Mouse (Mus musculus): ENCODE data around the gene Asb2.

The Asb2 gene

DNA sequence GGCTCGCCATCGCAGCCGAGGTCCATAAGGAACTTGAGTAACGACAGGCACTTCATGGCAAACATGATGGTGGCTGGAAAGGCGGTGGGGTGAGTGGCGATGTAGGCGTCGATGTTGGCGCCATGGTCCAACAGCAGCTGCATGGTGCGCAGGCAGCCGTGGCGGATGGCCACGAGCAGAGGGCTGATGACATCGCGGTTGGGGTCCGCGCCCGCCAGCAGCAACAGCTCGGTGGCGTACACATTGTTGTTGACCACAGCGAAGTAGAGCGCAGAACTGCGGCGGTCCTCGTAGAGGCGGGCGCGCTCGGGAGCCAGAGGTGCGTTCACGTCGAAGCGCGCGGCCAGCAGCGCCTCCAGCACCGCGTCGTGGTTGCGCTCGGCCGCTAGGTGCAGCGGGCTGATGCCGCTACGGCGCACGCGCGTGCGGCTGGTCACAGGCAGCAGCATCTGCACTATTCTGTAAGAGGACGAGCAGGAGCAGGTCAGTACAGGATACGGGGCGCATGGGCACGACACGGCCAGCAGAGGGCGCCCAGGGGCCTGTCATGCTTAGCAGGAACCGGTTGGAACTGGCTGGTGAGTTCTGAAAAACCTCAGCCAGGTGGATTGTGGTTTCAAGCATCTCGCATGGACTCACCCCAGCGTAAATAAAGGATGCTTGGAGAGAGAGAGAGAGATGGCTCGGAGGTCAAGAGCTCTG lies 30.5 kb downstream of the Asb2 start:
- peak; percentile 44 for DNase-seq (ENCODE audit: low read depth, low spot score)

DNA sequence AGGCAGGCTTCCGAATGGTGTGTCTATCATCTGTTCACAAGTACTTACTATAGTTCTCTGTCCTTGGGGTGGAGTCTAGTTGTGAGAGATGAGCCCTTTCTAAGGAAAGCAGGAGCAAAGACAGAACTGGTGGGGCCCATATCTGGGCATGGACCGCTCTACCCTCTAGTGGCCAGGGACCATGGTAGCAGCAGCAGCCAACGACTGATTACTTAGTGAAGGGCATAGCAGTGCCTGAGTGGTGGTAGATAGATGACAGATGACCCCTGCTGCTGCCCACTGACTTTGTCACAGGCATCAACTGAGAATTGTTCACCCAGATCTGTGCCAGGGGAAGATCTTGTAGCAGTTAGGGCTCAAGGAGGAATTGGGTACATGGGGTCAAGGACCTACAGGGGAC lies 33.0 kb downstream of the Asb2 start:
- no peak for DNase-seq (ENCODE audit: low read depth, low spot score)

DNA sequence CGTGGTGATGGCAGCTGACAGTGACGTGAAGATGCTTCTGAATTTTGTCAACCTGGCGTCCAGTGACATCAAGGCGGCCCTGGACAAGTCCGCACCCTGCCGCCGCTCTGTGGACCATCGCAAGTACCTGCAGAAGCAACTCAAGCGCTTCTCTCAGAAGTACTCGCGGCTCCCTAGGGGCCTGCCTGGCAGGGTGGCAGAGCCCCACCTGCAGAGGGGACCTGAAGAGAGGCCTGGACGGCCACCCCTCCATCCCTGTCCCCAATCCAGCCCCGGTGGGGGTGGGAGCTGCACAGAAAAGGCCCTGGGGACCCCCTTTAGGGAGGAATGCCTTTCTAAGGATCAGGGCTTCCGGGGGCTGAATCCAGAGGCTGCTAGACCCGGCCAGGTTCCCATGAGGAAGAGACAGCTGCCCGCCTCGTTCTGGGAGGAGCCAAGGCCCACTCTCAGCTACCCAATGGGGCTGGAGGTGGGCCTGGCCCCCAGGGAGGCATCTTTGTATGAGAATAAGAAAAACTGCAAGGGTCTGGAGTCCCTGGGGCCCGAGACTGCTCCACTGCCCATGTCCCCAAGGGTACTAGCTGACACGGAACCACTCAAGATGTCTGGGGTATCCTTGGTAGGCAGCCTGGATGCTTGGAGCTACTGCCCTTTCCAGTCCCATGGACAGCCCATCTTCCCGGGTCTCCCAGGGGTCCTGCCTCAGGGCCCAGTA lies 39.8 kb downstream of the Asb2 start:
- no peak for DNase-seq (ENCODE audit: low read depth, low spot score)

DNA sequence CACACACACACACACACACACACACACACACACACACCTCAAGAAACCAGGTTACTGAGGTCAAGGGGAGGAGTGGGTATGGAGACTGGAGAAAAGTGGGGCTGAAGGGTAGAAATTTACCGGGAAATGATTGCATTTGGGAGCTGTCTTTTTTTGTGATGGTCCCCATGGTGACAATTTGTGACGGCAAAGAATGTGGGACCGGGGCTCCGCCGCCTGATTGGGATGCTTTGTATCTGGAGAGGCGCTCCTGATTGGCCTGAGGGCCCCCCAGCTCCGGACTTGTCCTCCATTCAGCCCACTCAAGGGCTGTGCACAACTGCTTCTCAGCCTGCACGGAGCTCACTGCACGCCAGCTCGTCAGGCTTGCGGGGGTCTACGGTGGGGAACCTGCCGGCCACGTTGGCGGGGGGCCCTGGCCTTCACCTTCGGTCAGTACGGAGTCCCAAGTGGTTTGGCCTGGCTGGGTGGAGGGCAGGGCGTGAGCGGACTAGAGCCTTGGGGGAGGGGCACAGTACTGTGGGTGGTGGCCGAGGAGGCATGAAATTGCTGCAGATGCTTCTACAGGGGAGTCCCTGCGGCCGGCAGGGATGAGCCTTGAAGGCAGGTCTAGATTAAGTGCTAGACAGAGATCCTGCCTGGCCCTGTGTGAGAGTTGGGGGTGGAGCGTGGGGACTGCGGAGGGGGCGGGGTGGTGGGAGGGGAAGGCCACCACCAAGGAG lies 41.0 kb downstream of the Asb2 start:
- no peak for DNase-seq (ENCODE audit: low read depth, low spot score)

DNA sequence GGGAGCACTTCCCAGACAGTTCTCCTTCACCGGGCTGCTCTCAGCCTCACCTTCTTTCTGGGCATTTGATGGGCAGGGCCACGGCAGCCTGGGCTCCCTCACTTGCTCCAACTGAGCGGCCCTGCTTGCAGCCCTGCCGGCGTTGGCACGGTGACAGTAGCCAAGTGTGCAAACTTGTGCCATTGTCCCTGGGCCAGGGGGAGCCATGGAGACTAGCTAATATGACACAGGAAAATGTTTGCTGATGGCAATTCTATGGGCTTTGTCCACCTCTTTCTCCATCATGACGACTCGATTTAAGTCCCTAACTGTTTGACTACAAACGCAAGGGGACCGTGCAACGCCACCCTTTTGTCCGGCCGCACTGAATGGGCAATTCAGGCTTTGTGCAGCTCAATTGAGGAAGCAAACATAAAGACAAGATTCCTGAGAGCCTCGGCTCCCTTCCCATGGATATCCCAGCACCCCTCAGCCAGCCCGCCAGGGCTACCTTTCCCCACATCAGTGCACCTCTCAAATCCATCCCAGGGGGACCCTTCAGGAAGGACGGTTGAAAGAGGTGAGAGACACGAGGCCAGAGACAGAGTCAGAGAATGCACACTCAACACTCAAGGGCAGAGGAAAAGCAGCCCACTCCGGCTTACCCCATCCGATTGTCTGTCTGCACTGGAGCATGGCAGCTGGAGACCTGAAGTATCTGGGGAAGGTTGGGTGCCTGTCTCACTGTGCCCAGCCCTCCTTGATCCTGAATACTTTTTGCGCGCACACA lies 41.7 kb downstream of the Asb2 start:
- DNase-seq (ENCODE audit: low read depth, low spot score), result no peak

DNA sequence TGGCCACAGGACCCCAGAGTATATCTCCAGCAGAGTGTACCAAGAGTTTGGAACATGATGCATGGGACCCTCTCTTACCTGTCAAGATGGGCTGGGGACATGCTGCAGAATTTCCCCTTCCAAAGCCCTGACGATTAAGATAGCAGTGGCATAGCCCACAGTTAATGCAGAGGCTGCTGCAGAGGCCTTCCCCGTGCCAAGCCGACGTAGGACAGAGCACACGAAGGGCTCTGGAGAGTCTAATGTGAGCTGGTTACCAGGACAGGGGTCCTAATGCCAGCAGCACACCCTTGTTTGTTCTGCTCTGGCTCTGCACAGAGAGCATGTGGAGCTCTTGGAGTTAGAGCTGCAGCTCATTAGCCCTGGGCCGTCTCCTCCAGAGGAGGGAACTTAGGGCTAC lies 42.5 kb downstream of the Asb2 start:
- DNase-seq (ENCODE audit: low read depth, low spot score), result no peak

DNA sequence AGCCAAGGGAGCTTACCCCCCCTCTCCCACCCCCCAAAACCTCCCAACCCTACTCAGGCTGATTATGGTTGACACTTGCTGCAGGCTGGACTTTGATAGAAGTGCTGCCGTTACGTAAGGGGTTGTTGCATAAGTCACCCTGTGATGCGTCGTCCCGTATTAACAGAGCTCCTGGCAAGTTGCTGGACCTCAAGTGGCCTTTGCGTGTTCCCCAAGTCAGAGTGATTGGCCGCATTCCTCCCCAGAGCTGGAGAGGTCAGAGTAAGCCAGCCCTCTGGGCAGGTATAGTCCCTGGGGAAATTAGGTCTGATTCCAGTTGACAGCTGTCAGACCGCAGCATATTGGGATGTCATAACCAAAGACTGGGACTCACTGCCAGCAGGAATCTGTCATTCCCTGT lies 43.9 kb downstream of the Asb2 start:
- no peak for DNase-seq (ENCODE audit: low read depth, low spot score)

DNA sequence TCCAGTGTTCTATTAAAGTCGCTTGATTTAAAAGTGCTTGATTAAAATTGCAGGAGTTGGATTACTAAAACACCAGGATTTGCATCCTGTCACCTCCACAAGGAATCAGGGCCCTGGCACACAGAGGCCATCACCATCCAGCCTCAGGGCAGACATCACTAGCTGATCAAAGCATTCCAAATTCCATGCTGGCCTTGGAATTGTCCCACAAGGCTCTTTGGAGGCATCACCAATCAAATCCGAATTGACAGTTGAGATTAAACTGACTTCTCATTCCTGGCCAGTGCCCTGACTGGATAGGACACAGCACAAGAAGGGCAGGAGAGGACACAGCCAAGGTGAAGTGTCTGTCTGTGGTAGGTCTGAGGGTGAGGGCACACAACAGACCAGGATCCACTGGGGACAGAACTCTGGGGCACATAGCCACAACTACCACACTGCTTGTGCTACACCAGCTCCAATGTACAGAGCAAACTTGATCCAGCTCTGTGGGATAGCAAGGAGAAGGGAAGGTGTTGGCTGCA lies 45.0 kb downstream of the Asb2 start, which contains the start of gene Fam181a:
TSS of gene Fam181a (plus strand) at position 232 of the 524 bp plus-strand sequence.
- DNase-seq (ENCODE audit: low read depth, low spot score), result no peak

DNA sequence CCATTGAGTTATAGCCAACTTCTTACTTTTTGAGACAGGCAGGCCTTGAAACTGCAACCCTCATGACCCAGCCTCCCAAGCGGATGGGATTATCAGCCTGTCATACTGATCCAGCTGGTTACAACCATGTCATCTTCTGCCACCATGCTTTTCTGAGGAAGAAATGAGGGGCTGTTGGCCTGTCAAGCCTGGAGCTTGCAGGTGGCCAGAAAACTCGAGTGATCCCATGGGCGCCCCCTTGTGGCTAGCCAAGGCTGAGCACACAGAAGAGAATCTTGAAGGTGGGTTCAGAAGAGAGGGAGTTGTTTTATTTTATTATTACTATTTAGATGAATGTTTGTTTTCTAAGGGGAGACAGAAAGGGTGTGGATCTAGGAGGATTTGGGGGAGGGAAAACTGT lies 49.1 kb downstream of the Asb2 start:
- DNase-seq (ENCODE audit: low read depth, low spot score), result no peak

DNA sequence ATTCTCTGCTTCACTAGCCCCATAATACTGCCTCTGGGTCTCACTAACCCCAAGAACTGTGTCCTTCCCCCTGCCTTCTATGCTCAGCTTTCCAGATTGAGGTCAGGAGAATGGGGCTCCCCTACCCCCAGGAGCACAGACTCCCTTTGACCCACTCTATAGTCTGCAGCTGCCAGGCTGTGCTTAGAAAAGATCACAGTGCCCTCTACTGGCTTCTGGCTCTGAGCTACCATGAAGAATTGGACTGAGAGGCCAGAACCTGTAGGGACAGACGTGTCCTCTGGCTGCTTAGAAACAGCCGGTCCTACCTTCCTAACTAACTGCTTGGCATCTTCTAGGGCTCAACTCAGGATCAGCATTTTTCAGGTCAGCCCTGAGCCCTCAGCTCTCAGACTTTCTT lies 49.6 kb downstream of the Asb2 start:
- DNase-seq (ENCODE audit: low read depth, low spot score), result no peak

DNA sequence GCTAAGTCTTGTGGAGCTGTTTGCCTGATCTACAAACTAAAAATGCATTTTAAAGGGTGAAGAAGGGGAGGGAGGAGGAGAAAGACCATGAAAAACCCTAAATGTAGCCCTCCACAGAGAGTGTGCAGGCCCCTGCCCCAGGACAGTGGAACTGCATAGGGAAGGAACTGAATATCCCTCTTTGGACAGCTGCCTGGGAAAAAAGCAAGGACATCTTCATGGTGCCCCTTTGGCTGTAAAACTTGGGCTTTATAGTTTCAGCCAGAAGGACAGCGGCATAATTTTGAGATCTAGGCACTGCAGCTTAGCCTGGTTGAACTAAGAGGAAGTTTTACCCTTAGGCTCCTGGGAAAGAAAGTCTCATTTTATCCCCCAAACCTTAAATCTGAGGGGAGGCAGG lies 52.8 kb downstream of the Asb2 start:
- no peak for DNase-seq (ENCODE audit: low read depth, low spot score)

DNA sequence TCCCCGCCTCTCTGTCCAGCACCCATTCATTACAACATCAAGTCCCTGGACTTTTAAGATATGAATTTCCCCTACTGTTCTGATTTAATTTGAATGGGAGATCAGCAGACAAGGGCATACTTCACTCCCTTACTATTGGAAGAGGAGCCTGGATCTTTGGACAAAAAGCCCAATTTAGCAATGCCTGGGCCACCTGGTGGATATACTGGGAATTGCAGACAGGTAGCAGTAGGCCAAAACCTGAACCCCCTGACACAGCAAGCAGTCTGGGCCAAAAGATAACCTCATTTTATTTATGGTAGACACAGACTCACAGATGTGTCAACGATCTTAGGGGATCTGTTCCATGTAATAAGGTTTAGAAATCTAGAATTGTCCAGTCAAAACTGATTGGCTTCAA lies 54.2 kb downstream of the Asb2 start:
- peak; percentile 13 for DNase-seq (ENCODE audit: low read depth, low spot score)

DNA sequence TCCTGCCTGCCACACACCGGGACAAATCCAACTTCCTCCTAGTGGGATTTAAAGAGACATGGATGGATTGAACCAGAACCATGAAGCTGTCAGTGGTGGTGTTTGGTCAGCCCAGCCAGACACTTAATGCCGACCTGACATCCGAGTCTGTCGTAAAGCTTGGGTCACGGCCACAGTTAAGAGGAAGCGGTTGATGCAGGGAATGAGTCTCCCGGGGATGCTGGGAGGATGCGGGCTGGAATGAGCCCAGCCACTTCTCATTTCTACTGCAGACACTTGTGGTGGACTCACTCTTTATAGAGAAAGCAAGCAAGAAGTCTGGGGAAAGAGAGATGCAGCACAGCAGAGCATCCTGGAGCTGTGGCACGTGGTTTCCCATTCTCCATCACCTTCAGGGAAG lies 55.3 kb downstream of the Asb2 start:
- DNase-seq (ENCODE audit: low read depth, low spot score), result no peak

DNA sequence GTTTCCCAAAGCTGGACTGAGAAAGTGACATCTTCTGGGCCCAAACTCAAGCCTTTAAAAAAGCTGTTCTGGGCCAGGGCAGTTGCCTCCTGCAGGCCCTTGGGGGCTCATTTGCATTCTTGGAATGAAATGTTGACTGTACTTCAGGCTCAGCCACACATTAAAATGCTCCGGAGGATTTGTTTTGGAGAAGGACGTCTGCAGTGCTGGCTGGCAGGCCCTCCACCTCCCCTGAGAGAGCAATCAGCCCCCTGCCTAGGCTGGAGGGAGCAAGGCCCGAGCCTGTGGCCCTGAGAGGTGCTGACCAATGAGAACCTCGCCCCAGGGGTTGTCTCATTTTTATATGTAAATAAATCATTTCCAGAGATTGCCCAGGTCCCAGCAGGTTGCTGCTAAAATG lies 59.5 kb downstream of the Asb2 start:
- DNase-seq (ENCODE audit: low read depth, low spot score), result no peak

DNA sequence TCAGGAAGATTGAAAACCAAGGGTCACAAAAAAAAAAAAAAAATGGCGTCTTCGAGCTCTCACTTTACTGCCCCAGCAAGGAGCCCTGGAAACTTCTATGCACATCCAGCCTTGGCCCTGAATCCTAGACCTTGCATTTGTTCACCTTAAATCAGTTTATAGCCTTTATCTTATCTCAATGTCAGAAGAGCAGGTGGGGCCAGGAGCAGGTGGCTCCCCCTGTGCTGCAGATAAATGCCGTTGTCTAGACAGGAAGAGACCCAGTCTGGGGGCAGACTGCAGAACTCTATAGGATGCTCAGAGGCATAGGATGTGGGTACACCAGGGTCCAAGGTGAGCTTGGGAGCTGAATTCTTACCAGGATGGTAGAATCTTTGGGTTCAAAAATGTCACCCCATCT lies 63.4 kb downstream of the Asb2 start:
- no peak for DNase-seq (ENCODE audit: low read depth, low spot score)

DNA sequence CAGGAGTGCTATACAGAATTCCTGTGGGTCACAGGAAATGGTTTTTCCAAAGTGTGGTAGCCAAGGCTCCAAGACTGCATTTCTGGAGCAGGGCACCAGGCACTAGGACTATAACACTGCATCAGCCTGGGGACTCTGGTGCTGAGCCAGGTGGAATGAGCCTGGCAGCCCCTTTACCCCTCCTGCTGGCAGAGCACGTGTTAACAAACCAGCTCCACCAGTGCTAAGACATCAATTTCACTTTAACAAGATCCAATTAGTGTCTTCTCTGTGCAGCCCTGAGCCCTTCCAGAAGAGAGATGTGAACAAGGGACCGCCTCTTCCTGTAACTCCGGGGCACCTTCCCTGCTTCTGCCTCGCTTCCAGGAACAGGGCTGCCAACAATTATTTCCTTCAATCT lies 68.5 kb downstream of the Asb2 start:
- DNase-seq (ENCODE audit: low read depth, low spot score), result no peak

DNA sequence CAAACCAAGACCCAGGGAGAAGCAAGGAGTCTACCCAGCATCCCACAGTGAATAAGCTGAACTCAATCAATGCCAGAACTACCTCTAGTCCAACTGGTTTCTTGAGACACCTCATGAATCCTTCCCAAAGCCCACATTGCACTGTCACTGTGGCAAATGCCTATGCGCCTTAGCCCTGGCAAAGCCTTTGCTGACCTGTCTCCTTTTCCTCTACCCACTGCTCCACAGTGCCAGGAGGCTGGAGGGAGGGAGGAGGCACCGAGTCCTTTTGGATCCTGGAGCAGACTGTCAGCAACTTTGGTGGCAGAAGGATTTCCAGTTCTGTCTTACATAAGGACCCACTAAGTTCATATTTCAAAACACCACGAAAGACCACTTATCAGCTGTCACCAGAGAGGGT lies 72.4 kb downstream of the Asb2 start:
- no peak for DNase-seq (ENCODE audit: low read depth, low spot score)

DNA sequence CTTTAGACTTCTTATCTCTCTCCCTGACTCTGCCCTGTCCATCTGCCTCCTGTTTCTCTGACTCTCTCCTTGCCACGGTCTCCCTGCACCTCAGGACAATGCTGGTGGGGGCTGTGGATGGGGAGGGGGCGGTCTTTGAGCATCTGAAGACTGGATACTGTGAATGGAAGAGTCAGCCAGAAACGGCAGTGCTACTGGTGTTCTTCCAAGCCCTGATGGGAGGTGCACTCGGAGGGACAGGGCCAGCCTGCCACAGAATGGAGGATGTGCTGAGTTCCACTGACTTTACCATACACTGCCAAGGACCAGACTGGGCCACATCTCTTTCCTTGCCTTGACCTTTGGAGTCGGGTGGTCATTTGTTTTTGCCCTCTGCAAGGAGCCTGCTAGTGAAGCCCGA lies 72.9 kb downstream of the Asb2 start:
- no peak for DNase-seq (ENCODE audit: low read depth, low spot score)

DNA sequence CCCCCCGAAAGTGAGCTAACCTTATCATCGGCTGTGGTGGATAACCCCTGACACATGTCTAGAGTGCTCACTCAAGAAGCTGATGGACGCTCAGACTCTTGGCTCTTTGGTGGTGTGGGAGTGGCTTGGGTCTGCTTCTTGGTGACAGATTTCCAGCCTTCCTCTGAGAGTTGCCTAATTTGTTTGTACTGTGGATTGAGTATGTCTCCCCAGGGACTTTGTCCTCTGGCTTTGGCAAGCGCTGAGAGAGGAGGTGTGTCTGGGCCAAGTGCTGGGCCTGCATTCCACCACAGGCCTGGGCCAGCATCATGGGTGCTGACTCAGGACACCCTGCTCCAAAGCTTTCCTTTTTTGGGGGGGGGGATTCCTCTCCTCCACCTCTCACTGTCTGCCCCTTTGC lies 73.9 kb downstream of the Asb2 start:
- DNase-seq (ENCODE audit: low read depth, low spot score), result no peak

DNA sequence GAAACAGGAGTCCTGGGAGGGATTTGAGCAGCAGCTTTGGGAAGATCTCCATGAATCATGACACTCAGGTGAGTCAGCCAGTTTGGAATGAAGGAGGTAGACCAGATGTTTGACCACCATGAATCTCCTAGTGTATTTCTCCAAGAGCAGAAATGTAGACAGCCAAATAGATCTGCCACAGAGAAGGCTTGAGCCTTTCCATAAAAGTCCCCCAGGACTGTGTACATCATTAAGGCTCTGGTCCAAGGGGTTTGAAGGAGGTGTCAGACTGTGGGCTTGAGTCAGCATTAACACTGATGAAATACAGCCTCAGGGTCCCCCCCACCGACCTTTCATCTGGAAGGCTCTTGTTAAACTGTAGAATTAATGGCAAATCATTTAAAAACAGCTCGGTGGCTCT lies 74.3 kb downstream of the Asb2 start:
- DNase-seq (ENCODE audit: low read depth, low spot score), result no peak

DNA sequence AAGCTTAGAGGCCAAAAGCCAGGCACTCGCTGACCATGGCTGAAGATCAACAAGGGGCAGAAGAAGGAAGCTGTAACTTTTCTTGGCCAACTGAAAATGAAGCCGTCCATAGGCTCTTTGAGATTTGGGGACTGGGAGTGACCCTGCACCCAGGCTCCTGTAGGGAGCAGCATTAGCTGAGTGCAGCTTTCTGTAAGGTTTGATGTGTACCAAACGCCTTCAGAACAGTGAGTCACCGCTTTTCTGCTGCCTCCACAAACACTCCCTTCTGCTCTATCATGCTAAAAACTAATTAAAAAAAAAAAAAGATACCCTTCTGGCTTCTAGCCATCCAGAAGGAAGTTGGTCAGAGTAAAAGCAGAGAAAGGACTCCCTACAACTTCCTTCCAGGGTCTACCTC lies 79.4 kb downstream of the Asb2 start:
- no peak for DNase-seq (ENCODE audit: low read depth, low spot score)

DNA sequence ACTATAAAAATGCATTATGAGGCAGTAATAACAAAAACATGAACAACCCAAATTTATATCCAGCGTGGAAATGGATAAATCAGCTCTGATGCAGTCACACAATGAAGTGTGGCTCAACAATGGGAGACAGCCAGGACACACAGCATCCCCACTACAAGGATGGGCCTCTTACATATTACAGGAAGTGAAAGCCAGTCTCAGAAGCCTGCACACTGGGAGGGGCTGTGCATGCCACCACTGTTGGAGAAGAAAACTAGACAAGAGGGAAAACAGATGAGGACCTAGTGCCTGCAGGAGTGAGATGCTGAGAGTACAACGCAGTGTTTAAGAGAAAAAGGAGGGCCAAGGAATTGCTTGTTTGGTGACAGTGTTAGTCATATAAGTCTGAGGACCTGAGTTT lies 82.1 kb downstream of the Asb2 start:
- no peak for DNase-seq (ENCODE audit: low read depth, low spot score)
